Mouse (Mus musculus) heart, adult 10 weeks (tissue): ENCODE measurements around the gene Ube2d3. TPM values are rescaled to one million over a fixed set of nuclear protein-coding genes. Genes with fewer than 3 reads are reported as not detected.

Source experiments
- polyA plus RNA-seq: library from polyadenylated mRNA; stranded (reverse); fragments of 350-450 nt; fragmentation: Illumina TruSeq; extraction: RNeasy Lipid Tissue Mini Kit (QIAGEN cat#74804); gene quantifications from one replicate; pipeline ENCODE4 v1.2.3, GENCODE M21; 2014; ENCODE audit warnings: low read depth, low replicate concordance

Gene Ube2d3
- polyA plus RNA-seq = 386 TPM

GRCm38 (mm10) chr3:135437758-135438495, at the start of gene Ube2d3:
TSS of gene Ube2d3 (plus strand) at chr3:135438149.

GRCm38 (mm10) chr3:135423608-135424212, 14.2 kb upstream of the Ube2d3 start, which contains the start of gene Cisd2:
TSS of gene Cisd2 (minus strand) at chr3:135423925.

GRCm38 (mm10) chr3:135485128-135485899, 47.4 kb downstream of the Ube2d3 start, which contains the start of gene Manba:
TSS of gene Manba (plus strand) at chr3:135485611.

Other genes with a start within 250 kb of the Ube2d3 start
- gene Cenpe, start 225.6 kb upstream of the Ube2d3 start, polyA plus RNA-seq = 0.45 TPM
- gene Bdh2, start 156.9 kb upstream of the Ube2d3 start, polyA plus RNA-seq = 1.8 TPM
- not detected for gene Slc9b2, start 130.4 kb upstream of the Ube2d3 start, polyA plus RNA-seq
- gene Slc9b1, start 90.1 kb upstream of the Ube2d3 start, polyA plus RNA-seq = not detected
- gene Cisd2, start 14.2 kb upstream of the Ube2d3 start, polyA plus RNA-seq = 73.5 TPM
- 17.7 TPM for gene Manba, start 47.5 kb downstream of the Ube2d3 start, polyA plus RNA-seq